Mouse (Mus musculus) colon, adult 2 months (tissue): Measurements from ENCODE around the gene Mcm6. TPM values are rescaled to one million over a fixed set of nuclear protein-coding genes. Genes with fewer than 3 reads are reported as not detected.

Experiments used
- polyA plus RNA-seq: library from polyadenylated mRNA; depleted of rRNA; stranded (reverse); fragments of >200 nt; gene quantifications from 2 replicates; pipeline ENCODE4 v1.2.3, GENCODE M21; 2012; rRNA removed

Gene Mcm6
- polyA plus RNA-seq: 7.9 and 10.1 TPM in 2 replicates

GRCm38 (mm10) chr1:128359554-128360376, at the start of gene Mcm6:
Mcm6 (minus strand) TSS chr1:128359664.

GRCm38 (mm10) chr1:128328218-128328617, 31.2 kb downstream of the Mcm6 start, which contains the start of gene Lct:
Lct (minus strand) TSS chr1:128328318.

Other genes with a start within 250 kb of the Mcm6 start
- gene Ubxn4, start 115.7 kb downstream of the Mcm6 start, polyA plus RNA-seq: 17.1 and 18.2 TPM in 2 replicates
- gene Lct, start 31.3 kb downstream of the Mcm6 start, polyA plus RNA-seq: 0.03 and 0.09 TPM in 2 replicates
- gene Dars, start 57.7 kb upstream of the Mcm6 start, polyA plus RNA-seq: 7.0 TPM in 2 replicates
- gene Cxcr4, start 232.6 kb upstream of the Mcm6 start, polyA plus RNA-seq: 20.0 and 20.2 TPM in 2 replicates